Mouse (Mus musculus) layer of hippocampus, adult 18-20 months (tissue): ENCODE measurements around the gene Cdr2l. TPM values are rescaled to one million over a fixed set of nuclear protein-coding genes. Genes with fewer than 3 reads are reported as not detected.

Source experiments
- DNase-seq, 2 experiments: peaks; one replicate each; pipeline ENCODE4 v3.0.0; 2022; ENCODE audit warnings: low spot score in 2 of 2
- total RNA-seq, 2 experiments: library from RNA; stranded (reverse); gene quantifications; 2 replicates each; pipeline ENCODE4 v1.2.3; 2021

Cdr2l gene
- total RNA-seq, 2 experiments from 2014 or later = 29.7 to 30.6 TPM

- no peak for DNase-seq
Observed at GRCm38 (mm10) chr11:115439326-115439725, 57.6 kb downstream of the Cdr2l start.

- DNase-seq = no peak
Observed at GRCm38 (mm10) chr11:115439906-115440595, 58.3 kb downstream of the Cdr2l start, which contains the start of gene Trim80. Trim80 (plus strand) TSS chr11:115440545.

- DNase-seq = no peak
Observed at GRCm38 (mm10) chr11:115441417-115441816, 59.7 kb downstream of the Cdr2l start.

Other genes starting within 250 kb of the Cdr2l start
- gene Cd300lf, start 247.9 kb upstream of the Cdr2l start, total RNA-seq = under 1 TPM; 0.45 to 0.51 TPM
- gene Slc9a3r1, start 218.6 kb upstream of the Cdr2l start, total RNA-seq = 10 to 100 TPM; 66.9 to 70.4 TPM
- gene Tmem104, start 194.4 kb upstream of the Cdr2l start, total RNA-seq = 10 to 100 TPM; 16.7 to 17.7 TPM
- 10 to 100 TPM; 24.2 to 26.0 TPM for gene Nat9, start 194.1 kb upstream of the Cdr2l start, total RNA-seq
- 10 to 100 TPM; 43.3 to 44.8 TPM for gene Grin2c, start 114.7 kb upstream of the Cdr2l start, total RNA-seq
- gene Fdxr, start 104.9 kb upstream of the Cdr2l start, total RNA-seq = 10 to 100 TPM; 19.0 to 19.9 TPM
- 10 to 100 TPM; 16.7 to 17.3 TPM for gene Fads6, start 84.3 kb upstream of the Cdr2l start, total RNA-seq
- 1 to 10 TPM in 1 of 2 experiments, under 1 TPM in 1; 0.20 to 1.0 TPM for gene Otop2, start 74.8 kb upstream of the Cdr2l start, total RNA-seq
- gene Ush1g, start 59.9 kb upstream of the Cdr2l start, total RNA-seq = under 1 TPM; 0.66 to 0.79 TPM
- under 1 TPM in 1 of 2 experiments, not detected in 1; 0.22 TPM for gene Otop3, start 47.2 kb upstream of the Cdr2l start, total RNA-seq
- gene Hid1, start 14.2 kb upstream of the Cdr2l start, total RNA-seq = 100 to 1,000 TPM; 110 to 115 TPM
- gene Mrpl58, start 21.8 kb downstream of the Cdr2l start, total RNA-seq = 100 to 1,000 TPM in 1 of 2 experiments, 10 to 100 TPM in 1; 97.7 to 102 TPM
- 100 to 1,000 TPM; 468 to 483 TPM for gene Atp5h, start 38.0 kb downstream of the Cdr2l start, total RNA-seq
- 10 to 100 TPM; 81.5 to 82.2 TPM for gene Kctd2, start 38.2 kb downstream of the Cdr2l start, total RNA-seq
- gene Trim80, start 58.6 kb downstream of the Cdr2l start, total RNA-seq = not detected
- gene Slc16a5, start 80.6 kb downstream of the Cdr2l start, total RNA-seq = not detected
- gene Armc7, start 93.8 kb downstream of the Cdr2l start, total RNA-seq = 10 to 100 TPM; 11.4 to 13.8 TPM
- 10 to 100 TPM; 66.5 to 66.8 TPM for gene Nt5c, start 109.9 kb downstream of the Cdr2l start, total RNA-seq
- gene Jpt1, start 132.5 kb downstream of the Cdr2l start, total RNA-seq = 100 to 1,000 TPM; 136 to 139 TPM
- gene Sumo2, start 154.4 kb downstream of the Cdr2l start, total RNA-seq = 100 to 1,000 TPM; 307 to 316 TPM
- gene Nup85, start 182.5 kb downstream of the Cdr2l start, total RNA-seq = 10 to 100 TPM; 46.8 to 48.6 TPM
- gene Mrps7, start 222.0 kb downstream of the Cdr2l start, total RNA-seq = 10 to 100 TPM; 49.0 to 50.1 TPM
- gene Gga3, start 222.1 kb downstream of the Cdr2l start, total RNA-seq = 10 to 100 TPM; 68.6 to 73.5 TPM
- gene Mif4gd, start 231.1 kb downstream of the Cdr2l start, total RNA-seq = 10 to 100 TPM; 18.9 to 19.4 TPM
- gene Slc25a19, start 246.4 kb downstream of the Cdr2l start, total RNA-seq = 10 to 100 TPM; 59.2 to 61.9 TPM